Mouse (Mus musculus): ENCODE results near the gene Vmn1r66.
"Not testable (repeated sequence)": the region's sequence is repeated elsewhere in the genome, so short reads cannot be mapped to it uniquely, and the experiment has no call there.

Gene Vmn1r66

GRCm38 (mm10) chr7:10277906-10278305 is at the start of gene Vmn1r66:
Gene Vmn1r66, minus strand, starts transcription at chr7:10278006.
- DNase-seq (ENCODE audit: low spot score) = no peak

GRCm38 (mm10) chr7:10325462-10325861 is 47.7 kb upstream of the Vmn1r66 start:
- not testable (repeated sequence) for DNase-seq (ENCODE audit: low spot score)

- no peak for DNase-seq (ENCODE audit: low spot score)
Measured at GRCm38 (mm10) chr7:10252075-10252474, 25.7 kb downstream of the Vmn1r66 start.

GRCm38 (mm10) chr7:10249146-10249545 is 28.7 kb downstream of the Vmn1r66 start:
- DNase-seq (ENCODE audit: low spot score) = no peak

Data from urinary bladder, postnatal 10 days (tissue).